Mouse (Mus musculus) megakaryocyte, embryonic 14.5 days (primary cell): ENCODE data around the gene Fbxo48. TPM values are rescaled to one million over a fixed set of nuclear protein-coding genes. Genes with fewer than 3 reads are reported as not detected.

Experiments
- H3K27me3 ChIP-seq: replicated peaks from 2 replicates; pipeline ENCODE3; 2012; ENCODE audit warnings: inconsistent platforms
- H3K36me3 ChIP-seq: replicated peaks from 2 replicates; pipeline ENCODE3; 2012; ENCODE audit warnings: low read length, inconsistent platforms, mixed read lengths
- H3K4me1 ChIP-seq: 2 replicates; pipeline ENCODE4 v1.6.1; 2012; ENCODE audit warnings: inconsistent platforms
- H3K4me3 ChIP-seq: replicated peaks from 2 replicates; pipeline ENCODE3; 2012; ENCODE audit warnings: moderate library complexity, mild to moderate bottlenecking, inconsistent platforms
- H3K9me3 ChIP-seq: 2 replicates; pipeline ENCODE4 v1.6.1; 2012; ENCODE audit warnings: inconsistent platforms
- FLI1 ChIP-seq: IDR thresholded peaks from 2 replicates; pipeline ENCODE4 v1.6.1; 2012; ENCODE audit warnings: low read length, inconsistent platforms, mixed read lengths
- GATA1 ChIP-seq: IDR thresholded peaks from 3 replicates; pipeline ENCODE4 v1.6.1; 2012; ENCODE audit warnings: mixed read lengths, low read length, inconsistent platforms, borderline replicate concordance
- polyA plus RNA-seq: library from polyadenylated mRNA; stranded (reverse); fragments of >175 nt; gene quantifications from 2 replicates; pipeline ENCODE4 v1.2.3, GENCODE M21; 2012; ENCODE audit warnings: low replicate concordance; ENCODE audit not compliant: insufficient read depth

Fbxo48 gene
- polyA plus RNA-seq, result not detected in 2 replicates

- no peaks in the 10 kb centered on the region for H3K27me3 ChIP-seq
- no peak for TF ChIP-seq GATA1
- peak; percentile 68; the same call in 1 of the 2 replicates for TF ChIP-seq FLI1
- peak within 1 kb of the TSS; percentile 100 for H3K4me3 ChIP-seq
- peaks cover 12% of the 10 kb centered on the region for H3K36me3 ChIP-seq
- no peaks in the 10 kb centered on the region for H3K9me3 ChIP-seq
- peaks cover 68% of the 10 kb centered on the region for H3K4me1 ChIP-seq
Observed at GRCm38 (mm10) chr11:16950976-16951760, at the start of gene Fbxo48. Gene Fbxo48, plus strand, starts transcription at chr11:16951375.

GRCm38 (mm10) chr11:16904302-16905011 lies 46.7 kb upstream of the Fbxo48 start:
- peaks cover 4% of the 10 kb centered on the region; the same call in 1 of the 2 replicates for H3K4me1 ChIP-seq
- TF ChIP-seq FLI1 (no peak), GATA1 (no peak)
- no peaks in the 10 kb centered on the region for H3K9me3 ChIP-seq
- H3K27me3 ChIP-seq, result peaks cover 4% of the 10 kb centered on the region
- H3K4me3 ChIP-seq, result no peak overlapping the region
- no peaks in the 10 kb centered on the region for H3K36me3 ChIP-seq

- Histone ChIP-seq H3K36me3 (no peaks in the 10 kb centered on the region), H3K27me3 (peaks cover 4% of the 10 kb centered on the region), H3K4me1 (peaks cover 4% of the 10 kb centered on the region; the same call in 1 of the 2 replicates), H3K4me3 (no peak overlapping the region), H3K9me3 (no peaks in the 10 kb centered on the region)
- TF ChIP-seq FLI1 (no peak), GATA1 (no peak)
Observed at GRCm38 (mm10) chr11:16905012-16905332, 46.2 kb upstream of the Fbxo48 start.

DNA sequence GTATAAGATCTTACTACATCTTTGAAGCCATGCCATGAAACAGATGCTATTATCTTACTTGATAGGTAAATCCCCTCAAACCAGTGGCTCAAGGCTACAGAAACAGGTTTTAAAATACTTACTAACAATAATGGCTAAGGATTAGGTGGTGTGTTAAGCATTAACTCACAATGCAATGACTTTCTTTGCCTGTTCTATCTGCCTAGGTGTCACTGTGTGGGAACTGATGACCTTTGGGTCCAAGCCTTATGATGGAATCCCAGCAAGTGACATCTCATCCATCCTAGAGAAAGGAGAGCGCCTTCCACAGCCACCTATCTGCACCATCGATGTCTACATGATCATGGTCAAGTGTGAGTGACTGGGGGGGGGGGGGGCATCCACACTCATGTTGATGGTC lies 44.6 kb upstream of the Fbxo48 start:
- Histone ChIP-seq H3K36me3 (no peaks in the 10 kb centered on the region), H3K4me3 (no peak overlapping the region), H3K27me3 (peaks cover 4% of the 10 kb centered on the region), H3K9me3 (no peaks in the 10 kb centered on the region), H3K4me1 (no peaks in the 10 kb centered on the region)
- no peak for TF ChIP-seq FLI1
- TF ChIP-seq GATA1, result no peak

GRCm38 (mm10) chr11:16907517-16908129 lies 43.6 kb upstream of the Fbxo48 start:
- Histone ChIP-seq H3K27me3 (peaks cover 2% of the 10 kb centered on the region), H3K4me3 (no peak overlapping the region), H3K36me3 (no peaks in the 10 kb centered on the region), H3K9me3 (no peaks in the 10 kb centered on the region), H3K4me1 (no peaks in the 10 kb centered on the region)
- no peak for TF ChIP-seq GATA1

GRCm38 (mm10) chr11:16914756-16915155 lies 36.4 kb upstream of the Fbxo48 start:
- Histone ChIP-seq H3K27me3 (no peaks in the 10 kb centered on the region), H3K9me3 (no peaks in the 10 kb centered on the region), H3K4me1 (no peaks in the 10 kb centered on the region), H3K4me3 (no peak overlapping the region), H3K36me3 (no peaks in the 10 kb centered on the region)
- no peak for TF ChIP-seq GATA1
- no peak for TF ChIP-seq FLI1

GRCm38 (mm10) chr11:16915850-16916249 lies 35.3 kb upstream of the Fbxo48 start:
- Histone ChIP-seq H3K4me1 (no peaks in the 10 kb centered on the region), H3K4me3 (no peak overlapping the region), H3K27me3 (no peaks in the 10 kb centered on the region), H3K36me3 (no peaks in the 10 kb centered on the region), H3K9me3 (no peaks in the 10 kb centered on the region)
- TF ChIP-seq FLI1, result no peak
- TF ChIP-seq GATA1, result no peak

DNA sequence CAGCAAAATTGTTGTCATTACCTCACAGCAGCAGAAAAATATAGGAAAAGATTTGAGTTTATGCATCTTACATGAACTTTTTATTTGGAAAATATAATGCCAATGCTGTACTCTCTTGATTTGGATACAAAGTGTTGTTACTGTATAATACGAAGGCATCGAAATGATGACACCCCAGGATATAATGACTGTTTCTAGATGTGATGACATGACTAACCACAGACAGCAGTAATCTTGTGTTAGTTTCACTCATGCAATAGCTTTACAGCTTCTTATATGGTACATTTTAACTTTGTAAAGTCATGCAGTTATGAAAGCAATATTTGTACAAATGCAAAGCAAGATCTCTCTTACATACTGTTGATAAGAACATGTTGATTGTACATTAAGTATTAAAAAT lies 33.7 kb upstream of the Fbxo48 start:
- no peak overlapping the region for H3K4me3 ChIP-seq
- H3K27me3 ChIP-seq, result no peaks in the 10 kb centered on the region
- no peaks in the 10 kb centered on the region for H3K9me3 ChIP-seq
- no peak for TF ChIP-seq GATA1
- no peak for TF ChIP-seq FLI1
- H3K4me1 ChIP-seq, result no peaks in the 10 kb centered on the region
- H3K36me3 ChIP-seq, result no peaks in the 10 kb centered on the region

GRCm38 (mm10) chr11:16932159-16932558 lies 19.0 kb upstream of the Fbxo48 start:
- Histone ChIP-seq H3K9me3 (no peaks in the 10 kb centered on the region), H3K4me3 (peak overlapping the region; percentile 29), H3K27me3 (no peaks in the 10 kb centered on the region), H3K36me3 (no peaks in the 10 kb centered on the region), H3K4me1 (peaks cover 5% of the 10 kb centered on the region)
- TF ChIP-seq FLI1 (no peak), GATA1 (no peak)
